Mouse (Mus musculus) stomach, embryonic 15.5 days (tissue): ENCODE data around the gene Zfp354c. TPM values are rescaled to one million over a fixed set of nuclear protein-coding genes. Genes with fewer than 3 reads are reported as not detected.
A peak's percentile ranks its signal among the peaks of the same experiment; 100 is the strongest.

ENCODE experiments used
- ATAC-seq: fragments of 200-750 bp; cut with Nextera tagmentation; 2 replicates; pipeline ENCODE4 v1.8.0; 2017; ENCODE audit warnings: low read depth, moderate number of reproducible peaks, moderate TSS enrichment; ENCODE audit not compliant: insufficient read depth, low FRiP score
- H3K27ac ChIP-seq: fragments of 300-500 bp; sonication (generic); 2 replicates; pipeline ENCODE4 v1.5.1; 2015; ENCODE audit warnings: mild to moderate bottlenecking, inconsistent platforms
- H3K27me3 ChIP-seq: fragments of 300-500 bp; sonication (generic); replicated peaks from 2 replicates; pipeline ENCODE4 v1.6.1; 2015; ENCODE audit warnings: inconsistent platforms
- H3K36me3 ChIP-seq: fragments of 300-500 bp; sonication (generic); 2 replicates; pipeline ENCODE4 v1.6.1; 2015; ENCODE audit warnings: inconsistent platforms
- H3K4me1 ChIP-seq: fragments of 300-500 bp; sonication (generic); 2 replicates; pipeline ENCODE4 v1.6.1; 2015; ENCODE audit warnings: inconsistent platforms
- H3K4me2 ChIP-seq: fragments of 300-500 bp; sonication (generic); 2 replicates; pipeline ENCODE4 v1.6.1; 2015; ENCODE audit warnings: mild to moderate bottlenecking, inconsistent platforms
- H3K4me3 ChIP-seq: fragments of 300-500 bp; sonication (generic); replicated peaks from 2 replicates; pipeline ENCODE4 v1.5.1; 2015; ENCODE audit warnings: inconsistent platforms
- H3K9ac ChIP-seq: fragments of 300-500 bp; sonication (generic); 2 replicates; pipeline ENCODE4 v1.6.1; 2015; ENCODE audit warnings: inconsistent platforms
- H3K9me3 ChIP-seq: fragments of 300-500 bp; sonication (generic); 2 replicates; pipeline ENCODE4 v1.6.1; 2016; ENCODE audit warnings: inconsistent platforms
- WGBS: fragments of 180-500 bp; shearing (Covaris S2); methylation state at CpG from one replicate; pipeline ENCODE4 v1.1.7; 2015; 5-methylcytosine and 5-hydroxymethylcytosine counted together
- polyA plus RNA-seq: library from polyadenylated mRNA; unstranded; fragments of >200 nt; fragmentation: Nextera tagmentation; extraction: Ambion mirVana; gene quantifications from 2 replicates; pipeline ENCODE4 v1.2.1, GENCODE M21; 2015

Zfp354c gene
- polyA plus RNA-seq: 19.8 and 22.0 TPM in 2 replicates

DNA sequence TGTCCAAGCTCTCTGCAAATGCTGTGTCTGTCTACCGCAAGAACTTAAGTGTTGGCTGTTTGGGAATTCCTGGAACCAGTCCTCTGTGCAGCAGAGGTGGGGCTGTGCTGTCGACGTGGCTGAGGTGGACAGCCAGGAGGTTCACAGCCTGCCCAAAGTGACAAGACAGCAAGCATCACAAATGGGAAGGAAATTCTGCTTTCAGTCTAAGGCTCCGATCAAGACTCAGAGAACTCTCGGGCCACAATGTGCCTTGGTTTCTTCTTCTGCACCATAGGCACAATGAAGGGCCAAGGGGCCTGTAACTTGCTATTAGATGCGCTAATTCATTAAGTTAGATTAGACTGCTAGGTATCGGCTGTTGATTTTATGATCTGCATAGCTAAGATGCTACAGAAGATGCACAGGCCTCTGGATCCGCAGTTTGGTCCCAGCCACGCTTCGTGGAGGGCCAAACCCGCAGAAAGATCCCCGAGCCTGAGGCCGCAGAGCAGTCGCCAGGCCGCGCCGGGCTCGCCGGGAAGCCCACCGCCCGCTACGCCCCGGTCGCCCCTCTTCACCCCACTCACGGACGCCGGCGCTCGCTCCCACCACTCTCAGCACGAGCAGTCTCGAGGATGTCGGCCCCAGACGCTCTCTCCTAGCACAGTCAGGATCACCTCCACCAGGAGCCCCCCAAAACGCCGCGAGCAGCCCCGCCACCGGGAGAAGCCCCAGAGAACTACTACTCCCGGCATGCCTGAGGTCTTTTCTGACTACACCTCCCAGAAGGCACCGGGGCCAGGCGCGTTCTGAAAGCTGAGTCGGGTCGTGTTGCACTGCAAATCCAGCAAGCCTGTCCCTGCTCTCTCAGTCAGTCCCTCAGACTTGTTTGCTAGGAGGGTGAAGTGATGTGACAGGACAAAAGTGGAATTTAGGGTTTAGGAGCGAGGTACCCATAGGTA is at the start of gene Zfp354c:
TSS of gene Zfp354c (minus strand) at position 715 of the 944 bp plus-strand sequence.
- Histone ChIP-seq H3K9ac (peak within 1 kb of the TSS; percentile 68), H3K4me3 (peak within 1 kb of the TSS; percentile 93), H3K27ac (peak within 1 kb of the TSS; percentile 61; the same call in 1 of the 2 replicates), H3K36me3 (peaks cover 14% of the 10 kb centered on the region; the same call in 1 of the 2 replicates), H3K4me2 (peak within 1 kb of the TSS; percentile 59), H3K27me3 (no peaks in the 10 kb centered on the region), H3K9me3 (no peaks in the 10 kb centered on the region), H3K4me1 (0 out of 2 replicates have a peak, but pooled peaks cover 4% of the 10 kb centered on the region)
- 1% methylated on average over 45 of the region's 45 CpGs for WGBS
- peak; percentile 95 for ATAC-seq

DNA sequence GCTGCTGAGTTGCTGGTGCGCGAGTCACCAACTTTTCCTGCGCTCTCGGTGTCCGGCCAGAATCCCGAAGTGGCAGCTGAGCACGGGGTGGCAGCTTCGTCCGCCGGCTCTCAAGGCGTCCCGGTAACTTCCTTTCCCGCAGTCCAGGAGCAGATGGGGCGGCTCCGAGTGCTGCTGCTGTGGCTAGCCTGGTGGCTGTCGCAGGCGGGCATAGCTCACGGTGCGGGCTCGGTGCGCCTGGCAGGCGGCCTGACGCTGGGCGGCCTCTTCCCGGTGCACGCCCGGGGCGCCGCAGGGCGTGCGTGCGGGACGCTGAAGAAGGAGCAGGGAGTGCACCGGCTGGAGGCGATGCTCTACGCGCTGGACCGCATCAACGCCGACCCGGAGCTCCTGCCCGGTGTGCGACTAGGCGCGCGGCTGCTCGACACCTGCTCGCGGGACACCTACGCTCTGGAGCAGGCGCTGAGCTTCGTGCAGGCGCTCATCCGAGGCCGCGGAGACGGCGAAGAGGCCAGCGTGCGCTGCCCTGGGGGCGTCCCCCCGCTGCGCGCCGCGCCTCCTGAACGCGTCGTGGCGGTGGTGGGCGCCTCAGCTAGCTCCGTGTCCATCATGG is 23.6 kb upstream of the Zfp354c start:
- Histone ChIP-seq H3K27me3 (peaks cover 59% of the 10 kb centered on the region), H3K4me1 (peaks cover 12% of the 10 kb centered on the region), H3K9ac (peak overlapping the region; percentile 12; the same call in 1 of the 2 replicates), H3K4me3 (peak overlapping the region; percentile 38), H3K9me3 (no peaks in the 10 kb centered on the region), H3K36me3 (no peaks in the 10 kb centered on the region), H3K27ac (no peak overlapping the region), H3K4me2 (peak overlapping the region; percentile 78)
- no peak for ATAC-seq
- under 1% methylated on average over 59 of the region's 72 CpGs for WGBS

DNA sequence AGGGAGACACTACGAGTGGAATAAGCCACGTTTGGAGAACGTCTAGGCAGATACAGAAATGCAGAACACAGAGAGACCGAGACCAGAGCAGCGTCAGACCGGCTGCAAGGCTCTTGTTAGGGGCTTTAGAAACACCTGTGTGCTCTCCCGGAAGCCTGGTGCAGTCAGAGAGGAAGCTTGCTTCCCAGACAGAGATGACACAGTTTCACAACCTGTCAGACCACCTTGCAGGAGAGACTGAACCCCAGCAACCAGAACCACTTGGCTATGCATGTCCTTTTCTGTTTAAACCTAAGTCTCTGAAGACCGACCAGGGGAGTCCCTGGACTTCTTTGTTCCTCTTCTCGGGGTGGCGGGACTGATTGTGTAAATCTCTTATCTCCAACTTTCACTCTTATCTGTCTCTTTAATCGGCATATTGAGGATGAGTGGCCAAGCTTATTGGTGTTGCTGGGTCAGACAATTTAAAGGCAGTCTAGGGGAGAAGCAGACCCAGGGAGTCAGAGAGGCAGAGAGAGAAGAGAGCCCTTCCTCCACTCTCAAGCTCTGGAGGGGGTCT is 22.7 kb upstream of the Zfp354c start, which contains the start of gene Grm6:
TSS of gene Grm6 (plus strand) at position 509 of the 559 bp plus-strand sequence.
- H3K27ac ChIP-seq: no peak within 1 kb of the TSS
- H3K9me3 ChIP-seq: no peaks in the 10 kb centered on the region
- peaks cover 12% of the 10 kb centered on the region for H3K4me1 ChIP-seq
- ATAC-seq: no peak
- peak within 1 kb of the TSS; percentile 78 for H3K4me2 ChIP-seq
- H3K9ac ChIP-seq: peak within 1 kb of the TSS; percentile 12; the same call in 1 of the 2 replicates
- peaks cover 59% of the 10 kb centered on the region for H3K27me3 ChIP-seq
- no peaks in the 10 kb centered on the region for H3K36me3 ChIP-seq
- peak within 1 kb of the TSS; percentile 38 for H3K4me3 ChIP-seq
- 2% methylated on average over 11 of the region's 11 CpGs for WGBS

DNA sequence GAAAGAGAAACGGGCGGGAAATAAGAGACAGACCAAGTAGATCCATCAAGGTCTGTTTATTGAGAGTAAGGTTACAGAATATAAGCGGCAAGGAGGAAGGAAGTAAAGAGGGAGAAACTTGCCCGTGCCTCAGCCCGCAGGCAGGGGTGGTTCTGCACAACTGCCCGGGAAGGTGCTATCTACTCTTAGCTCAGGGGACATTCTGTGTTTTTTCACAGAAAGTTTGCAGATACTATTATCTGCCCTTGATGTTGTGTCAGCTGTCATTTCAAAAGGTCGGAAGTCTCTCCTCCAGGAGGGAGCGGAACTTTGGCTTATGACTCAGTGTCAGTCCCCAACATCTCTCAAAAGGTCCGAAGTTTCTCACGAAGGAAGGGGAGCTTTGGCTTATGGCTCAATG is 21.8 kb upstream of the Zfp354c start:
- WGBS: 1% methylated on average over 10 of the region's 10 CpGs
- H3K36me3 ChIP-seq: no peaks in the 10 kb centered on the region
- H3K27ac ChIP-seq: no peak overlapping the region
- H3K9ac ChIP-seq: no peak overlapping the region
- no peak for ATAC-seq
- peak overlapping the region; percentile 17; the same call in 1 of the 2 replicates for H3K4me3 ChIP-seq
- H3K27me3 ChIP-seq: peaks cover 59% of the 10 kb centered on the region
- H3K4me2 ChIP-seq: no peak overlapping the region
- peaks cover 12% of the 10 kb centered on the region for H3K4me1 ChIP-seq
- no peaks in the 10 kb centered on the region for H3K9me3 ChIP-seq

DNA sequence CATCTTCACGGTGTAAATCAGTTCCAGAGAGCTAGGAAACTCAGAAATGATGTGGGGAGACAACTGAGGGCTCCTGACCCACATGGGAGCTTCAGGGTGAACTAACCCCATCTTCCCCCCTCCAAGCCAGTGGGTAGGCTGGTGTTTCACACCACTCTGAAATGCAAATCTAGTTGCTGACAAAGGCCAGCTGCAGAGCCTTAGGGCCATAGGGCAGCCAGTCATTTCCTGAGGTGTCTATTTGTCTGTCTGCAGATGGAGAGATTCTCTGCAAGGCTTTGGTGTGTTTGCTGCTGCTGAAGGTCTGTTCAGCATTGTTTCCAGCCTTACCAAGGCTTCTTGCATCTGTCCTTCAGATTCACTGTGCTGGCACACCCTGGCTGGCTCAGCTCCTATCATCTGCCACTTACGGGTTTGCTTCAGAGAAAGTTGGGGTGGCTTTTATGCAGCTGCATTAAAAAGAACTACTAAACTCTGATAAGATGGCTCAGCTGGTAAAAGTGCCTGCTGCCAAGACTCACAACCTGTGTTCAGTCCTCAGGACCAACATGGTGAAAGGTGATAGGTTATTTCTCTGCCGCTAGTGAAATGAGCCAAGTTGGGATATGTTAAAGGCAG is 21.1 kb upstream of the Zfp354c start:
- no peaks in the 10 kb centered on the region for H3K9me3 ChIP-seq
- WGBS: 26% methylated on average over 3 of the region's 3 CpGs
- ATAC-seq: no peak
- no peak overlapping the region for H3K4me2 ChIP-seq
- peaks cover 59% of the 10 kb centered on the region for H3K27me3 ChIP-seq
- H3K36me3 ChIP-seq: no peaks in the 10 kb centered on the region
- H3K27ac ChIP-seq: no peak overlapping the region
- H3K4me1 ChIP-seq: peaks cover 12% of the 10 kb centered on the region
- no peak overlapping the region for H3K4me3 ChIP-seq
- no peak overlapping the region for H3K9ac ChIP-seq

DNA sequence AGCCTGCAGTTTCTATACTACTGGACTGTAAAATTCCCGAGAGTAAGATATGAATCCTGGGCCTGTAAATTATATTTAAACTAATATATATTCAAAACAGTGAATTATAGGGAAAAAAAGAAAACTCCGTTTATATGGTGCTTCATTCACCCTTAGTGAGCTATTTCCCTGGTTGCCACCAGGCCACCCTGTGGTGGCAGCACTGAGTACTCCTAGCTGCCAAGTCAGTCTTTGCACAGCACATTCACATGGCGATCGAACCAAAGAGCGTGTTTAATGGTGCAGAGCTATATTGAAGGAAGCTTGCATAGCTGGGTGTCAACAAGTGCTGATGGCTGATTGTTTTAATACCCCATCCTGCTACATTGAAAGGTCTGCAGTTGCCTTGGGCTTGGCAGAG is 19.5 kb upstream of the Zfp354c start:
- Histone ChIP-seq H3K36me3 (no peaks in the 10 kb centered on the region), H3K4me3 (no peak overlapping the region), H3K9ac (no peak overlapping the region), H3K27me3 (peaks cover 46% of the 10 kb centered on the region), H3K4me1 (peaks cover 12% of the 10 kb centered on the region), H3K4me2 (no peak overlapping the region), H3K9me3 (no peaks in the 10 kb centered on the region), H3K27ac (no peak overlapping the region)
- no peak for ATAC-seq
- WGBS: 74% methylated on average over 5 of the region's 5 CpGs

DNA sequence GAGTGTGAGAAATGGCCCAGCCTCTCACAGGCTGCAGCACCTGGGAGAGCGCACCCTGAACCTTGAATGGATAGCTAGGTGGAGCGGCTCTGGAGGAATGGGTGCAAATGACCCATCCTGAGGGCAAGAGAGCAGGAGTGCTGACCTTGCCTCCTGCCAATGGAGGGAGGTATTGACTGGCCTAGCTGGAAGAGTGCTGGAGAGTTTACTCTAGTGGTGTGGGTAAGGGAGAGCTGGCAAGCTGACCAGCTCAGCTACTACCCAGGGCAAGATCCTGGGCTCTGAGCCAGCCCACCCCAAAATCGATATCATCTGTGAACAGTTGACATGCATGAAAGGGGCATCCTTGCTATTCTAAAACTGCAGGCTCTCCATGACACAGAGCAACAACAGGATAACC is 18.4 kb upstream of the Zfp354c start:
- Histone ChIP-seq H3K9ac (no peak overlapping the region), H3K9me3 (no peaks in the 10 kb centered on the region), H3K4me1 (peaks cover 7% of the 10 kb centered on the region), H3K36me3 (no peaks in the 10 kb centered on the region), H3K27me3 (peaks cover 35% of the 10 kb centered on the region), H3K4me2 (no peak overlapping the region), H3K4me3 (no peak overlapping the region), H3K27ac (no peak overlapping the region)
- ATAC-seq: no peak
- 83% methylated on average over 3 of the region's 3 CpGs for WGBS

DNA sequence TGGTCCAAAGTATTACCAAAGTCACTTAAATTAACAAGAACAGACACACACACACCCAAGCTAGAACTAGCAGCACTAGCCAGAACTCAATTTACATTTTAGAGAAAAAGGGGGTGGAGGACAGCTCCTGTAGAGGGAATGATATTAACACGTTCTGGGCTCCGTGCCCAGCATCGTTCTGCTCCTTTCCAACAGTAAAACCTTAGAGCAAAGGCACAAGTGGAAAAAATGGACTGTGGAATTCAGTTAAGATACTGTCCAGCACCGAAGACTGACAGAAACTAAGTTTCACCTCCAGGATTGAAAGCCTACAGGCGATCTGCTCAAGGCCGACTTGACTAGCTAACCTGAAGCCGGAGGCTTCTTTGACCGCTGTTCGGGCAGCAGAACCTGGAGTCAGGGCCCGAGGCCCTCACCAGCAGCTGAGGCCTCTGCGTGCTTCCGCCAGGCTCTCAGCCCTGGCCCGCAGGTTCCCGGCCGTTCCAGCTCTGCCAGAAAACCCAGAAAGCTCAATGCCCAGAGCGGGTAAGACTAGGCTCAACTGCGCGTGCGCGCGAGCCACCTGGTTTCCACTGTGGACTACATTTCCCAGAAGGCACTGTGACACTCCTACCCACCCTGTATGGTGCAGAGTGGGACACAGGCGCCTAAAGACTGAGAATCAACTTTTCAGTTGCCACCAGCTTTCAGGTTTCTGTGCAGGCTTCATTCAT is 13.7 kb upstream of the Zfp354c start, which contains the start of gene Zfp879:
TSS of gene Zfp879 (minus strand) at position 530 of the 713 bp plus-strand sequence.
- H3K9ac ChIP-seq: peak within 1 kb of the TSS; percentile 27; the same call in 1 of the 2 replicates
- ATAC-seq: peak; percentile 95
- 11% methylated on average over 22 of the region's 22 CpGs for WGBS

DNA sequence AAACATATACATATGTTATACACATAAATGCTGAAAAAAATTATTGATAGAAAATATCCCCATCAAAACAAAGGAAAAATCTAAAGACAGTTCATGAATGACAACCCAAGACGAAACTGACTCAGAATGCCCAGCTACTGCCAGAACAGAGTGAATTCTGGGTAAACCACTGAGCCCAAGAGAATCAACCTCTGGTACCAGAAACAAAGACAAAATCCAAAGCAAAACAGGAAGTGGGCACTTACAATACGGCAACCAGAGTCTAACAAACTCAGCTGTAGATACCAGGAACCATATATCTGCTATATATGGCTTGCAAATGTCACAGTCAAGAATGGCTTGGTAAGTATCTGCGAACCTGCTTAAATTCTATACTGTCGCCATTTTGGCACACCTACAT is 8.2 kb upstream of the Zfp354c start:
- ATAC-seq: no peak
- peaks cover 7% of the 10 kb centered on the region for H3K4me1 ChIP-seq
- H3K36me3 ChIP-seq: peaks cover 10% of the 10 kb centered on the region; the same call in 1 of the 2 replicates
- H3K9ac ChIP-seq: no peak overlapping the region
- no peak overlapping the region for H3K4me2 ChIP-seq
- no peak overlapping the region for H3K4me3 ChIP-seq
- H3K9me3 ChIP-seq: peaks cover 4% of the 10 kb centered on the region; the same call in 1 of the 2 replicates
- WGBS: 83% methylated on average over 4 of the region's 4 CpGs
- no peak overlapping the region for H3K27ac ChIP-seq
- no peaks in the 10 kb centered on the region for H3K27me3 ChIP-seq

More for the DNA sequence above, 13.7 kb upstream of the Zfp354c start, which contains the start of gene Zfp879:
- Histone ChIP-seq H3K9me3 (no peaks in the 10 kb centered on the region), H3K27me3 (no peaks in the 10 kb centered on the region), H3K4me1 (peaks cover 11% of the 10 kb centered on the region), H3K4me3 (peak within 1 kb of the TSS; percentile 41), H3K4me2 (peak within 1 kb of the TSS; percentile 61), H3K36me3 (no peaks in the 10 kb centered on the region), H3K27ac (peak within 1 kb of the TSS; percentile 91)

DNA sequence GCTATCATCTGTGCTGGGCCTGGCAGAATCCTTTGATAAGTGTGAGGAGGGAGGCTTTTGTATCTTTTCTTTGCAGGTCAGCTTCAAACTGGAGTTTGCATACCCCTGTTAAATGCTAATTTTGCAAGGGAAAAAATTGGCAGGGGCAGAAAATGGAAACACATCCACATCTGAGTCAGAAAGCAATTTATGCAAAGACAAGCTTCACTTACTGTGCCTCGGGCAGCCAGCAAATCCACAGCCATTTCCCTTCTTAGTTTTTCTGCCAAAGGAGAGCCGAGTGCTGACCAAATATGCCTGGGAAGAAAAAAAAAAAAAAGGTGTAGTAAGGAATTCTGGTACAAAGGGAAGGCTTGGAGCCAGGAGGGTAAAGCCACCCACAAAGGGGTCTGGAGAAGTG is 1.3 kb downstream of the Zfp354c start:
- 0 out of 2 replicates have a peak, but pooled peaks cover 4% of the 10 kb centered on the region for H3K4me1 ChIP-seq
- no peaks in the 10 kb centered on the region for H3K27me3 ChIP-seq
- no peaks in the 10 kb centered on the region for H3K9me3 ChIP-seq
- no peak overlapping the region for H3K9ac ChIP-seq
- 42% methylated on average over 2 of the region's 2 CpGs for WGBS
- H3K36me3 ChIP-seq: peaks cover 18% of the 10 kb centered on the region; the same call in 1 of the 2 replicates
- no peak for ATAC-seq
- H3K4me2 ChIP-seq: peak overlapping the region; percentile 59
- no peak overlapping the region for H3K27ac ChIP-seq
- H3K4me3 ChIP-seq: peak overlapping the region; percentile 93

DNA sequence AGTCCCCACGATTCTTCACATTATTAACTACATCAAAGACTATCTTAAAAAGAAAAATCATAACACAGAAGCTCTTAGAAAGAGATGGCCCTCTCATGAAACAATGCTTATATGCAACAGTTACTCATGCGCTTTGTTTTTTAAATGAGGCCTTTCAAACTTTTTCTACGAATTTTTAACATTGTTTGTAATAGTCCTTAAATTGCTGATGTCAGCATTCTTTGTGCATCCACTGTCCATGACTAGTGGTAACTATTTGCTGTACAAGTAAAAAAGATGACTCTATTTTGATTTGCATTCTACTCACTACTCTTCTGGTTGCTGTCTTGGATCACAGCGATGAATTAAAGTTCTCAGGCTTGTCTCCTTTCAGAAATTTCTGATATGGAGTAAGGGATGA is 13.3 kb downstream of the Zfp354c start:
- no peaks in the 10 kb centered on the region for H3K27me3 ChIP-seq
- WGBS: 92% methylated on average over 4 of the region's 4 CpGs
- peaks cover 55% of the 10 kb centered on the region for H3K36me3 ChIP-seq
- H3K27ac ChIP-seq: no peak overlapping the region
- H3K9me3 ChIP-seq: no peaks in the 10 kb centered on the region; the same call in 1 of the 2 replicates
- ATAC-seq: no peak
- no peak overlapping the region for H3K9ac ChIP-seq
- no peak overlapping the region for H3K4me2 ChIP-seq
- no peak overlapping the region for H3K4me3 ChIP-seq
- H3K4me1 ChIP-seq: no peaks in the 10 kb centered on the region
